Mouse (Mus musculus) left cerebral cortex, adult 2 months (tissue): ENCODE measurements around the gene Taar7d. TPM values are rescaled to one million over a fixed set of nuclear protein-coding genes. Genes with fewer than 3 reads are reported as not detected.
"Not testable (repeated sequence)": the region's sequence is repeated elsewhere in the genome, so short reads cannot be mapped to it uniquely, and the experiment has no call there.

ENCODE experiments used
- DNase-seq, 2 experiments: peaks; one replicate each; pipeline ENCODE4 v3.0.0; 2021 to 2022; ENCODE audit warnings: low spot score in 2 of 2, mixed read lengths in 1 of 2; ENCODE audit errors: extremely low spot score in 1 of 2
- H3K27ac ChIP-seq: fragments of 200-600 bp; 2 replicates; pipeline ENCODE4 v1.8.1; 2022
- H3K4me3 ChIP-seq: fragments of 200-600 bp; 2 replicates; pipeline ENCODE4 v1.8.1; 2022
- CTCF ChIP-seq: fragments of 200-600 bp; IDR thresholded peaks from 2 replicates; pipeline ENCODE4 v1.8.1; 2022; ENCODE audit warnings: antibody characterized with exemption, mild to moderate bottlenecking, moderate library complexity
- intact Hi-C: fragments of 180-260 bp; cut with DNase I; formaldehyde crosslinking; loops from one replicate; pipeline ENCODE4 v1.15.1; 2025
- total RNA-seq, 2 experiments: library from RNA; stranded (reverse); gene quantifications; 2 replicates each; pipeline ENCODE4 v1.2.3; 2021

Gene Taar7d
- total RNA-seq, 2 experiments from 2014 or later = not detected

GRCm38 (mm10) chr10:24040120-24040869, 13.3 kb downstream of the Taar7d start:
- Histone ChIP-seq H3K27ac (no peak overlapping the region), H3K4me3 (no peak overlapping the region)
- no peak for TF ChIP-seq CTCF
- intact Hi-C loops = no loop called here
- no peak for DNase-seq

GRCm38 (mm10) chr10:24049210-24049609, 22.2 kb downstream of the Taar7d start, which contains the start of gene Taar7f:
Gene Taar7f, plus strand, starts transcription at chr10:24049510.
- Histone ChIP-seq H3K4me3 (no peak within 1 kb of the TSS), H3K27ac (no peak within 1 kb of the TSS)
- intact Hi-C loops = no loop called here
- TF ChIP-seq CTCF = no peak
- no peak for DNase-seq

- Histone ChIP-seq H3K27ac (no peak overlapping the region), H3K4me3 (no peak overlapping the region)
- intact Hi-C loops = no loop called here
- DNase-seq = no peak
- no peak for TF ChIP-seq CTCF
Observed at GRCm38 (mm10) chr10:24052039-24052438, 25.0 kb downstream of the Taar7d start.

GRCm38 (mm10) chr10:24058986-24059385, 32.0 kb downstream of the Taar7d start:
- intact Hi-C loops = no loop called here
- Histone ChIP-seq H3K27ac (no peak overlapping the region), H3K4me3 (no peak overlapping the region)
- no peak for TF ChIP-seq CTCF
- no peak for DNase-seq

- DNase-seq, intact Hi-C loops, H3K27ac ChIP-seq, H3K4me3 ChIP-seq: not testable (repeated sequence)
Observed at GRCm38 (mm10) chr10:24074751-24075150, 47.7 kb downstream of the Taar7d start.

GRCm38 (mm10) chr10:24076200-24076599, 49.2 kb downstream of the Taar7d start, which contains the start of gene Taar8a:
Gene Taar8a, plus strand, starts transcription at chr10:24076500.
- H3K27ac ChIP-seq, DNase-seq, intact Hi-C loops, H3K4me3 ChIP-seq: not testable (repeated sequence)

Other genes starting within 250 kb of the Taar7d start
- 100 to 1,000 TPM; 169 to 225 TPM for gene Rps12, start 239.9 kb upstream of the Taar7d start, total RNA-seq
- 10 to 100 TPM; 26.9 to 31.0 TPM for gene Slc18b1, start 230.2 kb upstream of the Taar7d start, total RNA-seq
- not detected for gene Vnn3, start 175.8 kb upstream of the Taar7d start, total RNA-seq
- under 1 TPM in 1 of 2 experiments, not detected in 1; 0.14 TPM for gene Vnn1, start 132.5 kb upstream of the Taar7d start, total RNA-seq
- not detected for gene Taar1, start 106.9 kb upstream of the Taar7d start, total RNA-seq
- not detected for gene Taar2, start 88.7 kb upstream of the Taar7d start, total RNA-seq
- gene Taar3, start 77.7 kb upstream of the Taar7d start, total RNA-seq = not detected
- gene Taar4, start 66.7 kb upstream of the Taar7d start, total RNA-seq = not detected
- not detected for gene Taar5, start 56.5 kb upstream of the Taar7d start, total RNA-seq
- not detected for gene Taar6, start 41.6 kb upstream of the Taar7d start, total RNA-seq
- not detected for gene Taar7a, start 33.7 kb upstream of the Taar7d start, total RNA-seq
- gene Taar7b, start 27.3 kb upstream of the Taar7d start, total RNA-seq = not detected
- gene Taar7e, start 10.4 kb downstream of the Taar7d start, total RNA-seq = not detected
- not detected for gene Taar7f, start 22.3 kb downstream of the Taar7d start, total RNA-seq
- gene Taar8a, start 49.3 kb downstream of the Taar7d start, total RNA-seq = not detected
- gene Taar8b, start 65.1 kb downstream of the Taar7d start, total RNA-seq = not detected
- gene Taar8c, start 74.7 kb downstream of the Taar7d start, total RNA-seq = not detected
- gene Taar9, start 82.3 kb downstream of the Taar7d start, total RNA-seq = not detected
- gene Stx7, start 122.1 kb downstream of the Taar7d start, total RNA-seq = 100 to 1,000 TPM; 136 to 144 TPM
- 1 to 10 TPM; 7.7 to 9.8 TPM for gene Moxd1, start 196.3 kb downstream of the Taar7d start, total RNA-seq